Mouse (Mus musculus): ENCODE measurements around the gene Ptpdc1.

The Ptpdc1 gene

GRCm38 (mm10) chr13:48547623-48548022 lies 77.8 kb downstream of the Ptpdc1 start:
- no peak for DNase-seq (ENCODE audit: low read depth, low spot score)

DNA sequence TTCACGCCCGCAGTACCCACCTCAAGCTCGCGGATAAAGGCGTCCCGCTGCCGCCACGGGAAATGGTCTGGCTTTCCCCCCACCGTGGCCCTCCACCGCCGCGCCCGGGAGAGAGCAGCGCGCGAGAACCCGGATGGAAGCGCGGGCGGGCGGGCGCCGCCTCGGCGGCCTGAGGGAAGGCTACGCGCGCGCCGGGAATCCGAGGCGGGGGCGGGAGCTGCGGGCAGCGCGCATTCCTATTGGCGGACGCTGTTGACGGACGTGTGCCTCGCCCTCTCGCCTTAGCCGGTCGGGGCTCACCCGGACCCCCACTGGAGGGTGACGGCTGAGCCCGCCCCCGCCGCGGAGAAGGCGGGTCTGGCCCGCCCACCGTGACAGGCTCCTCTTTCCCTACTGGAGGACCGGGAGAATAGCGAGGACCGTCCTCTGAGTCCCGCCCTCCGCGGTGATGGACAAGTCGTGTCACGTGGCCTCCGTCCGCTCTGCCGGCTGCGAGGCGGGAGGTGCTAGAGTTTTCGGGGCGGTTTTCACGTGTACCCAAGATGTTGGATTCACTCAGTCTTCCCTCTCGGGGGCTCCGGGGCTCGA lies 79.0 kb downstream of the Ptpdc1 start:
- DNase-seq (ENCODE audit: low read depth, low spot score): peak; percentile 98

- peak; percentile 98 for DNase-seq (ENCODE audit: low read depth, low spot score)
Measured at GRCm38 (mm10) chr13:48545476-48546281, 79.8 kb downstream of the Ptpdc1 start.

DNA sequence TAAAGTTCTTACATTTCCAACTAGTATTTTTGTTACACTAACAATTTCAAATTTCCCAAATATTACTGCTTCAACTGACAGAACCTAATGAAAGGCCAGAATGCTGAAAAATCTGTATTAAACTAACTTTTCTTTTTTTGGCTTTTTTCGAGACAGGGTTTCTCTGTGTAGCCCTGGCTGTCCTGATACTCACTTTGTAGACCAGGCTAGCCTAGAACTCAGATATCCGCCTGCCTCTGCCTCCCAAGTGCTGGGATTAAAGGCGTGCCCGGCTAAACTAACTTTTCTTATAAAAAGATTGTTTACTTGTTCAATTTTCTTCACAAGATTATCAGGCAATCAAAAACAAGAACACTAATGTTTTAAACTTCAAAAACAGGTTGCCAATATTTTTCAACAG lies 80.6 kb downstream of the Ptpdc1 start:
- DNase-seq (ENCODE audit: low read depth, low spot score): no peak

DNA sequence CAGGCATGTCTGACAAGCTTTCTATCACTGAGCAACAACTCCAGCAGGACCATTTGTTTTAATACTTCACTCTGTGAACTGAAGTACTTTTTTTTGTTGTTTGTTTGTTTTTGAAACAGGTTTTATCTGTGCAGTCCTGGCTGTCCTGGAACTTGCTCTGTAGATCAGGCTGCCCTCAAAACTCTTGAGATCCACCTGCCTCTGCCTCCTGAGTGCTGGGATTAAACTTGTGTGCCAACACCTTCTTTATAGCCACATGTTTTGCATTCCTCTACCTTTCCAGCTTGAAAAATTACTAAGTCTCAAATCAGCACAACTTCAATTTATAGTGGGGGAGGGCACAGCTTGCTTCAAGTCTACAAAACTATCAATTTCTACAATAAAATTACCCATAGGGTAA lies 81.1 kb downstream of the Ptpdc1 start:
- DNase-seq (ENCODE audit: low read depth, low spot score): no peak

- DNase-seq (ENCODE audit: low read depth, low spot score): no peak
Measured at GRCm38 (mm10) chr13:48540488-48540887, 85.0 kb downstream of the Ptpdc1 start.

- DNase-seq (ENCODE audit: low read depth, low spot score): no peak
Measured at GRCm38 (mm10) chr13:48533441-48533840, 92.0 kb downstream of the Ptpdc1 start.

GRCm38 (mm10) chr13:48531448-48531847 lies 94.0 kb downstream of the Ptpdc1 start:
- no peak for DNase-seq (ENCODE audit: low read depth, low spot score)

- peak; percentile 63 for DNase-seq (ENCODE audit: low read depth, low spot score)
Measured at GRCm38 (mm10) chr13:48530685-48531084, 94.8 kb downstream of the Ptpdc1 start.

- no peak for DNase-seq (ENCODE audit: low read depth, low spot score)
Measured at GRCm38 (mm10) chr13:48529028-48529427, 96.4 kb downstream of the Ptpdc1 start.

GRCm38 (mm10) chr13:48528123-48528871 lies 97.2 kb downstream of the Ptpdc1 start:
- peak; percentile 90 for DNase-seq (ENCODE audit: low read depth, low spot score)
